Mouse (Mus musculus) limb, embryonic 15.5 days (tissue): ENCODE measurements around the gene Zfp414. TPM values are rescaled to one million over a fixed set of nuclear protein-coding genes. Genes with fewer than 3 reads are reported as not detected.

ENCODE experiments used
- ATAC-seq: fragments of 200-750 bp; cut with Nextera tagmentation; 2 replicates; pipeline ENCODE4 v1.8.0; 2017; ENCODE audit warnings: low read depth, moderate TSS enrichment; ENCODE audit not compliant: insufficient number of reproducible peaks, low FRiP score, low TSS enrichment
- H3K27ac ChIP-seq: fragments of 300-500 bp; sonication (generic); 2 replicates; pipeline ENCODE4 v1.5.1; 2015; ENCODE audit warnings: moderate library complexity, mild to moderate bottlenecking, inconsistent platforms
- H3K27me3 ChIP-seq: fragments of 300-500 bp; sonication (generic); 2 replicates; pipeline ENCODE4 v1.6.1; 2015; ENCODE audit warnings: inconsistent platforms
- H3K36me3 ChIP-seq: fragments of 300-500 bp; sonication (generic); 2 replicates; pipeline ENCODE4 v1.6.1; 2015; ENCODE audit warnings: inconsistent platforms
- H3K4me1 ChIP-seq: fragments of 300-500 bp; sonication (generic); 2 replicates; pipeline ENCODE4 v1.6.1; 2015; ENCODE audit warnings: inconsistent platforms
- H3K4me2 ChIP-seq: fragments of 300-500 bp; sonication (generic); 2 replicates; pipeline ENCODE4 v1.6.1; 2015; ENCODE audit warnings: mild to moderate bottlenecking, inconsistent platforms
- H3K4me3 ChIP-seq: fragments of 300-500 bp; sonication (generic); 2 replicates; pipeline ENCODE4 v1.5.1; 2015; ENCODE audit warnings: mild to moderate bottlenecking, inconsistent platforms
- H3K9ac ChIP-seq: fragments of 300-500 bp; sonication (generic); 2 replicates; pipeline ENCODE4 v1.6.1; 2015; ENCODE audit warnings: inconsistent platforms
- H3K9me3 ChIP-seq: fragments of 300-500 bp; sonication (generic); 2 replicates; pipeline ENCODE4 v1.6.1; 2016; ENCODE audit warnings: inconsistent platforms
- WGBS: fragments of 180-500 bp; shearing (Covaris S2); methylation state at CpG from one replicate; pipeline ENCODE4 v1.1.7; 2015; 5-methylcytosine and 5-hydroxymethylcytosine counted together
- polyA plus RNA-seq: library from polyadenylated mRNA; unstranded; fragments of >200 nt; fragmentation: Nextera tagmentation; extraction: Ambion mirVana; gene quantifications from 2 replicates; pipeline ENCODE4 v1.2.1, GENCODE M21; 2015

Zfp414 gene
- polyA plus RNA-seq, 1 experiment from 2014 or later = 40.5 TPM

- Histone ChIP-seq H3K9me3 (no peaks in the 10 kb centered on the region), H3K4me2 (no peak overlapping the region), H3K4me1 (no peaks in the 10 kb centered on the region; the same call in 1 of the 2 replicates), H3K27me3 (no peaks in the 10 kb centered on the region), H3K36me3 (peaks cover 27% of the 10 kb centered on the region), H3K4me3 (no peak overlapping the region), H3K9ac (no peak overlapping the region), H3K27ac (no peak overlapping the region)
- ATAC-seq = no peak
- WGBS = 86% methylated on average over 3 of the region's 3 CpGs
Measured at GRCm38 (mm10) chr17:33669681-33670080, 40.8 kb downstream of the Zfp414 start.

- Histone ChIP-seq H3K9me3 (no peaks in the 10 kb centered on the region), H3K4me1 (peaks cover 6% of the 10 kb centered on the region; the same call in 1 of the 2 replicates), H3K27ac (no peak overlapping the region), H3K36me3 (peaks cover 16% of the 10 kb centered on the region), H3K4me2 (no peak overlapping the region), H3K27me3 (no peaks in the 10 kb centered on the region), H3K4me3 (no peak overlapping the region), H3K9ac (no peak overlapping the region)
- WGBS = 69% methylated on average over 1 of the region's 1 CpGs
- ATAC-seq = no peak
Measured at GRCm38 (mm10) chr17:33673837-33674236, 44.9 kb downstream of the Zfp414 start.

GRCm38 (mm10) chr17:33675452-33675851 is 46.6 kb downstream of the Zfp414 start:
- no peaks in the 10 kb centered on the region for H3K9me3 ChIP-seq
- no peak for ATAC-seq
- no peak overlapping the region for H3K9ac ChIP-seq
- H3K27ac ChIP-seq = no peak overlapping the region
- no peak overlapping the region for H3K4me3 ChIP-seq
- H3K27me3 ChIP-seq = no peaks in the 10 kb centered on the region
- peaks cover 16% of the 10 kb centered on the region for H3K36me3 ChIP-seq
- H3K4me1 ChIP-seq = peaks cover 9% of the 10 kb centered on the region; the same call in 1 of the 2 replicates
- no peak overlapping the region for H3K4me2 ChIP-seq

GRCm38 (mm10) chr17:33676086-33676485 is 47.2 kb downstream of the Zfp414 start:
- no peak overlapping the region for H3K9ac ChIP-seq
- H3K4me2 ChIP-seq = no peak overlapping the region
- H3K36me3 ChIP-seq = peaks cover 16% of the 10 kb centered on the region
- H3K27me3 ChIP-seq = no peaks in the 10 kb centered on the region
- H3K4me3 ChIP-seq = no peak overlapping the region
- H3K9me3 ChIP-seq = no peaks in the 10 kb centered on the region
- no peak overlapping the region for H3K27ac ChIP-seq
- peaks cover 9% of the 10 kb centered on the region; the same call in 1 of the 2 replicates for H3K4me1 ChIP-seq
- no peak for ATAC-seq
- WGBS = 92% methylated on average over 2 of the region's 2 CpGs

- Histone ChIP-seq H3K9me3 (no peaks in the 10 kb centered on the region), H3K4me2 (no peak overlapping the region)
Measured at GRCm38 (mm10) chr17:33678771-33679170, 49.9 kb downstream of the Zfp414 start.

More at GRCm38 (mm10) chr17:33678771-33679170, 49.9 kb downstream of the Zfp414 start:
- no peaks in the 10 kb centered on the region for H3K27me3 ChIP-seq
- no peak overlapping the region for H3K27ac ChIP-seq
- peaks cover 25% of the 10 kb centered on the region for H3K4me1 ChIP-seq
- no peak overlapping the region for H3K9ac ChIP-seq
- peaks cover 16% of the 10 kb centered on the region; the same call in 1 of the 2 replicates for H3K36me3 ChIP-seq
- no peak overlapping the region for H3K4me3 ChIP-seq
- ATAC-seq = no peak

Other genes with a start within 250 kb of the Zfp414 start
- gene Zfp101, start 234.4 kb upstream of the Zfp414 start, polyA plus RNA-seq = 17.2 and 17.6 TPM in 2 replicates
- 0.18 TPM in 1 of 2 replicates, not detected in the other for gene Actl9, start 196.2 kb upstream of the Zfp414 start, polyA plus RNA-seq
- gene Adamts10, start 104.9 kb upstream of the Zfp414 start, polyA plus RNA-seq = 91.1 and 94.0 TPM in 2 replicates
- 5.6 and 6.2 TPM in 2 replicates for gene Myo1f, start 73.4 kb upstream of the Zfp414 start, polyA plus RNA-seq
- gene Pram1, start 9.0 kb downstream of the Zfp414 start, polyA plus RNA-seq = 0.27 and 0.34 TPM in 2 replicates
- 274 and 281 TPM in 2 replicates for gene Hnrnpm, start 57.8 kb downstream of the Zfp414 start, polyA plus RNA-seq
- gene March2, start 89.6 kb downstream of the Zfp414 start, polyA plus RNA-seq = 62.6 and 65.6 TPM in 2 replicates
- 257 and 267 TPM in 2 replicates for gene Rab11b, start 131.4 kb downstream of the Zfp414 start, polyA plus RNA-seq
- gene Angptl4, start 152.7 kb downstream of the Zfp414 start, polyA plus RNA-seq = 53.1 and 62.9 TPM in 2 replicates
- gene Kank3, start 181.4 kb downstream of the Zfp414 start, polyA plus RNA-seq = 29.4 and 32.3 TPM in 2 replicates
- 716 and 1,053 TPM in 2 replicates for gene Rps28, start 195.5 kb downstream of the Zfp414 start, polyA plus RNA-seq
- 404 and 428 TPM in 2 replicates for gene Ndufa7, start 195.5 kb downstream of the Zfp414 start, polyA plus RNA-seq
- 53.1 and 54.8 TPM in 2 replicates for gene Cd320, start 214.0 kb downstream of the Zfp414 start, polyA plus RNA-seq
- gene Gm7029, start 244.7 kb downstream of the Zfp414 start, polyA plus RNA-seq = not detected in 2 replicates